Mouse (Mus musculus): Measurements from ENCODE around the gene Armc7. TPM values are rescaled to one million over a fixed set of nuclear protein-coding genes. Genes with fewer than 3 reads are reported as not detected.

The Armc7 gene
- total and polyA plus RNA-seq, 2 experiments from 2014 or later: 13.4 to 14.0 TPM

DNA sequence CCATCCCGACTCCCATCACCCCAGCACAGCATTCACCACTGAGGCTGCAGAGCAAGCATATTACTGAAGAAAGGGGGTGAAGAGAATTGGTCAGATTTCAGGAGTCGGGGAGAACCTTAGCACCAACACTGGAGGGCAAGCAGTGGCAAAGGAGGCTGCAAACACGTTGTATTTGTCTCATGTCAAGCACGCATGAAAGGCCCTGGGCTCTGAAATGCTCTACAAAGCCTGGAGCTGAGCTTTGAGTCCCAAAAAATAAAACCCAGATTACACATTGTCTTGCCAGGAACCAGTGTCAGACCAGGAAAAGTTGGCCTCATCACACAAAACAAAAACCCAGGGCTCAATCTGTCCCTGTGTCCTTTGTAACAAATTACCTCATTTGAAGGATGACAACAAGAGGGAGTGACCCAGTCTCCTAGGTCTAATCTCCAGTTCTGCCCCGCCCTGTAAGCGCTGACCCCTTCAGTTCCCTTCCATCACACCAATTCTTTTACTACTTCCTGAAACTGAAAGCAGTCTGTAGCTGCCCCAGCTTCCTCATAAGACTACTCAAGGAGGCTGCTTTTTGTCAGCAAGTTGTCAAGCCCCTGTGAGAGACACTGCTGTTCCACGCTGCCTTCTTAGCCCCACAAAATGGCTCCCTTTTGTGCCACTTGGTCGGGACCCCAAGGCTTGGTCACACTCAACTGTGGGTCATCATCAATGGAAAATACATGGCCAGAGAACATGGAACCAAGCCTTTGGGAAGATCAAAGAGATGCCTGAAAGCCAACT lies 37.1 kb downstream of the Armc7 start:
- WGBS: 4% methylated on average over 8 of the region's 8 CpGs
- TF ChIP-seq CTCF (IDR thresholded peaks at IDR 0.05): no peak
- peak overlapping the region; percentile 91 for H3K27ac ChIP-seq (ENCODE audit: low read depth, low read length)
- peak overlapping the region; percentile 76 for H3K4me2 ChIP-seq (ENCODE audit: low read depth, low read length, poor library complexity, severe bottlenecking)
- peaks cover 19% of the 10 kb centered on the region for H3K4me1 ChIP-seq (ENCODE audit: insufficient read depth, low read length)
- peak overlapping the region; percentile 97 for H3K9ac ChIP-seq (replicated peaks; ENCODE audit: low read length, poor library complexity, severe bottlenecking)
- no peaks in the 10 kb centered on the region for H3K36me3 ChIP-seq (ENCODE audit: insufficient read depth, low read length)
- ATAC-seq (ENCODE audit: low FRiP score) (no peak), DNase-seq (ENCODE audit: low spot score) (peak; percentile 36)
- peak overlapping the region; percentile 99 for H3K4me3 ChIP-seq (ENCODE audit: low read depth, low read length)
- no peaks in the 10 kb centered on the region for H3K27me3 ChIP-seq (ENCODE audit: insufficient read depth, low read length)
- H3K9me3 ChIP-seq (ENCODE audit: low read length): no peaks in the 10 kb centered on the region

- Histone ChIP-seq H3K4me2 (ENCODE audit: low read depth, low read length, poor library complexity, severe bottlenecking) (peak overlapping the region; percentile 76), H3K4me1 (ENCODE audit: insufficient read depth, low read length) (peaks cover 19% of the 10 kb centered on the region), H3K27me3 (ENCODE audit: insufficient read depth, low read length) (no peaks in the 10 kb centered on the region), H3K9ac (replicated peaks; ENCODE audit: low read length, poor library complexity, severe bottlenecking) (peak overlapping the region; percentile 97), H3K4me3 (ENCODE audit: low read depth, low read length) (peak overlapping the region; percentile 99), H3K36me3 (ENCODE audit: insufficient read depth, low read length) (no peaks in the 10 kb centered on the region), H3K9me3 (ENCODE audit: low read length) (no peaks in the 10 kb centered on the region), H3K27ac (ENCODE audit: low read depth, low read length) (peak overlapping the region; percentile 91)
- peak; percentile 60 for ATAC-seq (ENCODE audit: low FRiP score)
- DNase-seq (ENCODE audit: low spot score): peak; percentile 54
- TF ChIP-seq CTCF (IDR thresholded peaks at IDR 0.05): no peak
- under 1% methylated on average over 56 of the region's 57 CpGs for WGBS
Observed at GRCm38 (mm10) chr11:115513271-115514237, 38.1 kb downstream of the Armc7 start.

DNA sequence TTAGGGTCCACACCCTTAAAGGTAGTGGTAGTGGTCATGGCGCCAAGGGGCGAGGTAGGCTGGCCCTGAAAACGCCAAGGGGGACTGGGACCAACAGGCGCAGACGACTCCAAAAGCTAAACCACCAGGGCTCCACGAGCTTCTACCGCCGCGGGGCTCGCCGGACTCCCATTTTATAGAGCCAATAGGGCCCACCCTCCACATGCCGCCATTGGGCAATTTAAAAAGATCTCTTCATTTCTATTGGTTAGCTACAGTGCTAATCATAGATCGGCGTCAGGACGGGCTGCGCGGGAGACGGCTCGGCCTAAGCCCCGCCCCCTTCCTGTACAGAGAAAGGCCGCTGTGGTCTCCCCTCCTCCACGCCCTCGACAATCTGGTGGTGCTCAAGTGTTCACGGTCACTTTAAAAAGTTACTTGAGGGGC lies 38.8 kb downstream of the Armc7 start, which contains the start of gene Jpt1:
TSS of gene Jpt1 (minus strand) at position 150 of the 426 bp plus-strand sequence.
- Histone ChIP-seq H3K27me3 (ENCODE audit: insufficient read depth, low read length) (no peaks in the 10 kb centered on the region), H3K36me3 (ENCODE audit: insufficient read depth, low read length) (no peaks in the 10 kb centered on the region), H3K9ac (replicated peaks; ENCODE audit: low read length, poor library complexity, severe bottlenecking) (peak within 1 kb of the TSS; percentile 97), H3K4me1 (ENCODE audit: insufficient read depth, low read length) (peaks cover 19% of the 10 kb centered on the region), H3K4me2 (ENCODE audit: low read depth, low read length, poor library complexity, severe bottlenecking) (peak within 1 kb of the TSS; percentile 76), H3K9me3 (ENCODE audit: low read length) (no peaks in the 10 kb centered on the region), H3K27ac (ENCODE audit: low read depth, low read length) (peak within 1 kb of the TSS; percentile 91), H3K4me3 (ENCODE audit: low read depth, low read length) (peak within 1 kb of the TSS; percentile 99)
- DNase-seq (ENCODE audit: low spot score) (peak; percentile 98), ATAC-seq (ENCODE audit: low FRiP score) (peak; percentile 97)
- WGBS: under 1% methylated on average over 24 of the region's 24 CpGs
- no peak for TF ChIP-seq CTCF (IDR thresholded peaks at IDR 0.05)

- ATAC-seq (ENCODE audit: low FRiP score): no peak
- no peak overlapping the region for H3K4me2 ChIP-seq (ENCODE audit: low read depth, low read length, poor library complexity, severe bottlenecking)
- 75% methylated on average over 6 of the region's 6 CpGs for WGBS
Observed at GRCm38 (mm10) chr11:115515021-115515420, 39.6 kb downstream of the Armc7 start.

GRCm38 (mm10) chr11:115516942-115517341 lies 41.5 kb downstream of the Armc7 start:
- Histone ChIP-seq H3K9ac (replicated peaks; ENCODE audit: low read length, poor library complexity, severe bottlenecking) (no peak overlapping the region), H3K9me3 (ENCODE audit: low read length) (no peaks in the 10 kb centered on the region), H3K4me2 (ENCODE audit: low read depth, low read length, poor library complexity, severe bottlenecking) (no peak overlapping the region), H3K4me1 (ENCODE audit: insufficient read depth, low read length) (0 out of 2 replicates have a peak, but pooled peaks cover under 1% of the 10 kb centered on the region), H3K27me3 (ENCODE audit: insufficient read depth, low read length) (no peaks in the 10 kb centered on the region), H3K36me3 (ENCODE audit: insufficient read depth, low read length) (peaks cover 3% of the 10 kb centered on the region), H3K27ac (ENCODE audit: low read depth, low read length) (no peak overlapping the region), H3K4me3 (ENCODE audit: low read depth, low read length) (no peak overlapping the region)
- no peak for TF ChIP-seq CTCF (IDR thresholded peaks at IDR 0.05)
- DNase-seq (ENCODE audit: low spot score): no peak
- no peak for ATAC-seq (ENCODE audit: low FRiP score)
- WGBS: 87% methylated on average over 5 of the region's 5 CpGs

More at GRCm38 (mm10) chr11:115515021-115515420, 39.6 kb downstream of the Armc7 start:
- H3K4me3 ChIP-seq (ENCODE audit: low read depth, low read length): no peak overlapping the region
- H3K9me3 ChIP-seq (ENCODE audit: low read length): no peaks in the 10 kb centered on the region
- H3K27me3 ChIP-seq (ENCODE audit: insufficient read depth, low read length): no peaks in the 10 kb centered on the region
- TF ChIP-seq CTCF (IDR thresholded peaks at IDR 0.05): no peak
- H3K27ac ChIP-seq (ENCODE audit: low read depth, low read length): no peak overlapping the region
- peaks cover 14% of the 10 kb centered on the region for H3K4me1 ChIP-seq (ENCODE audit: insufficient read depth, low read length)
- H3K36me3 ChIP-seq (ENCODE audit: insufficient read depth, low read length): no peaks in the 10 kb centered on the region
- H3K9ac ChIP-seq (replicated peaks; ENCODE audit: low read length, poor library complexity, severe bottlenecking): no peak overlapping the region
- no peak for DNase-seq (ENCODE audit: low spot score)

Measured in midbrain, postnatal 0 days (tissue).